Mouse (Mus musculus): ENCODE data around the gene Sdk2. TPM values are rescaled to one million over a fixed set of nuclear protein-coding genes. Genes with fewer than 3 reads are reported as not detected.

Gene Sdk2
- total RNA-seq, 2 experiments from 2014 or later: 3.1 to 6.0 TPM

DNA sequence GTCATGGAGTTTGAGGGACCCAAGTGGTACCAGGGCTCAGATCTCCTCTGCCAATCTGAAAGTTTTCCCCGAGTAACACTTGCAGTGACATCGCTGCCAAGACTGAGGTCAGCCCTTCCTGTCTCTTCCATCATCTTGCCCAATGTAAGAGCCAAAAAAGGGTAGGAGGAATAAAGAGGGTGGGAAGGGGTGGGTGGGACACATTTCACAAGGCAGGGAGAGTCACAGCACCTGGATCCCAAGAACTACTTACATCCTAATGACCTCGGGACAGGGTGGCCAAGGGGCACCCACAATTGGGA, 329.3 kb downstream of the Sdk2 start:
- no peak for DNase-seq

DNA sequence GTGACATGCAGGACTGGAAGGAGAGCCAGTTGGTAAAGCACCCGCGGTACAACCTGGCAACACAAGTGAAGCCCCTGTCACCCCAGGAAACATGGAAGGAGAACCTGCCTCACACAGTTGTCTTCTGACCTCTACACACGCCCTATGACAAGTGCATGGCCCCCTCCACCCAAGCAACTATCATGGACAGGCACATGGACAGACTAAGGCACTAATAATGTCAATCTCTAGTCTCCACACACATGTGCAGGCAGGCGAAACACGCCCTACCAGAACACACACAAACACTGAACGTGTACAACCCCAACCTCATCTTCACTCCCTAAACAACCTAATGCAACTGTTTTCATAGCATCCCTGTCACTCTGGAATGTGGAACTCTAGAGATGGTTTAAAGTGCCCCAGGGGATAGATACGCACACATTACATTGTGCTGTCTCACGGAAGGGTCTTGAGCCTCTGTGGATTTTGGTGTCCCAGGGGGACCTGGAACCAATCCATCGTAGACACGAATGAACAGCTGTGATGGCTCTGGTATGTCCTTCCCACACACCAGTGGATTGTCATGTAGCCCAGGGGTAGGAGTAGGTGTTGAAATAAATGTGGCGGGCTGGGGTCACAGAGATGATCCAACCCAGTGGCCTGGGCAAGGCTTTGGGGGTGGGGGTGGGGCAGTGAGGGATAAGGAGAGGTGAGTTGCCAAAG, 329.8 kb downstream of the Sdk2 start:
- DNase-seq: no peak

GRCm38 (mm10) chr11:113735151-113735550, 331.7 kb downstream of the Sdk2 start:
- DNase-seq: peak in 1 of 2 experiments; percentile 29

- peak; percentile 74 to 78 for DNase-seq
Measured at GRCm38 (mm10) chr11:113733631-113734364, 333.0 kb downstream of the Sdk2 start.

DNA sequence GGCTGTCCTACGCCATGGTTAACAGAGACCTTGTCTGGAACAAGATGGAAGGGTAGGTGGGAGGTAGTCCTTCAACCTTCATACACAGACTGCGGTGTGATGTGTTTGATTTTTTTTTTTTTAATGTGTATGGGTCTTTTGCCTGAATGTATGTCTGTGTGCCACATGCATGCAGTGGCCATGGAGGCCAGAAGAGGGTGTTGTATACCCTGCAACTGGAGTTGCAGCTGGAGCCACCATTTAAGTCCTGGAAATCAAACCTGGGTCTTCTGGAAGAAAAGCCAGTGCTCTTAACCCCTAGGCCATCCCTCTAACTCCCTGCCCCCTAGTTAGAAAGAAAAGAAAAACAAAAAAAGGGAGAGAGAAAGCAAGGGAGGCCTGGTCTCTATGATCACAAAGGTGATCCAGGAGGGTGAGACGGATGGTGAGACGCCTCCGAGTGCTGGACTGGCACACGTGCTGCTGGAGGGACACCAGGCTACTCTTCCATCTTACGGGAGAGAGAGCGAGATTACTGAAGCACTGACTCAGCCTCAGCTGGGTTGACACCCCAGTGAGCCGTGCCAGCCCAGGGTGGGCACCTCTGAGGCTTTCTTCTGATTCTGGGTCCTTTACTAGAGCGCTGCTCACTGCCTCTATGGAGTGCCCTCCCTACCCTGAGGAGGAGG, 334.8 kb downstream of the Sdk2 start:
- DNase-seq: peak; percentile 28 to 52

DNA sequence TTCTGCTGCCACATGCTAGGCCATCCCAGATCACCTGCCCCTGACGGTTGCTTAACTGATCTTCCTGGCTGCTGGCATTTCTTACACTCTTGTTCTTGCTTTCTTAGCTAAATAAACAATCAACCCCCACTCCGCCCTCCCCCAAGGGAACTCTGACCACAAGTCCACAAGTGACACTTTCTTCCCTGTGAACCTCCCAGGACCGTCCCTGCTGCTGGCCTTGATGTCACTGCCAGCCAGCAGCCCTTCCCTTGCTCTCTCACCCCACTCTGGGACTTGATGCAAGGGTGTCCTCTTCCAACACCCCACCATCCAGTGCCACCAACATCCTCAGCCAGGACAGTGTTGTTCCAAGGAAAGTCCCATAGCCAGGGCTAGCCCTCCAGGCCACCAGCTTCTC, 336.0 kb downstream of the Sdk2 start:
- DNase-seq: peak in 1 of 2 experiments; percentile 31

DNA sequence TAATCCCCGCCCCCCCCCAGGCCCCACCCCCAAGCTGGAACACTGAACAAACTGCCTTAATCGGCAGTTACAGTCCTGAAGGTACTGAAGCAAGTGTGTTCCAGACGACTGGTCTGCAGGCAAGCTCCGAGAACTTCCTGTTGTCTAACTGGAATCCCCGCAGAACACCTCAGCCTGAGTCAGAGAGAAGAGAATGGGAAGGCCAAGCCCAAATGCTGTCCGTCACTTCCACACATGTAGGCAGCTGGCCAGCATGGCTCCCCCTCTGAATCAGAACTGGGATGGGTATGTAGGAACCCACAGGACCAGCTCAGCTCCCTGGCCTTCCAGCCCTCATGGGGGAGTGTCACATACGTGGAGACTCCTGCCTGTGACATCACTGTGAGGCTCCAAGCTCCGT, 336.9 kb downstream of the Sdk2 start:
- DNase-seq: peak; percentile 84 to 85

DNA sequence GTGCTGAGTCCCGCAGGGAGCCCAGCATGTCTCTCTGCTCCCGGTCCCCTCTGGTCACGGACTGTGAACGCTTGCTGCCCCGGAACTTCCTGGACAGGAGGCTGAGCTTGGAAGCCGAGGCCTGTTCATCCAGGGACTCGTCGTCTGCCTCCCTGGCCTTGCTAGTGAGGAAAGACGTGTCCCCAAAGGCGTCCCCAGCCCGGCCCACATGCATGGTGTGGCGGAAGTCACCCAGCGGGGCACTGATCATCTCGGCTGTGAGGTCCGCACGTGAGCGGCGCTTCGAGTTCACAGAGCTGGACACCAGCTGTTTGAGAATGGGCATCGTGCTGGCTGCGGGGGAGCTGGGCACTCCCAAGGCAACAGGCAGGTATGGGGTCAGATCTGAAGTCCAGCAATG, 337.6 kb downstream of the Sdk2 start:
- DNase-seq: peak in 1 of 2 experiments; percentile 11

DNA sequence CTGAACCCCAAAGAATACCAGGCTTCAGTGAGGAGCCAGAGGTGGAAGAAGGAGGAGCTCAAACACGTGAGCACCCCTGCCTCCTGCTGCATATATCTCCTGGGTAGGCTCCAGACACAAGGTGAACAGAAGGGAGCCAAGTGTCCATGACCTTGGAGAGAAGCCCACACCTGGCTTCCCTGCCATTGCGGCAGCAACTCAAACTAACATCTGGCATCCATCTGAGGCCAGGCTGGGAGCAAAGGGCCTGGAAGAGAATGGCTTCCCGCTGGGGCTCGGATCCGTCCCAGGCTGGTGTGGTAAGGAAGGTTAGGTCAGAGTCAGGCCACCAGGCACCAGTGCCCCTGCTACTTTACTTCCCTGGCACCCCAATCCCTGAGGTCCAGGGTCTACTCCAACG, 338.9 kb downstream of the Sdk2 start:
- DNase-seq: no peak

DNA sequence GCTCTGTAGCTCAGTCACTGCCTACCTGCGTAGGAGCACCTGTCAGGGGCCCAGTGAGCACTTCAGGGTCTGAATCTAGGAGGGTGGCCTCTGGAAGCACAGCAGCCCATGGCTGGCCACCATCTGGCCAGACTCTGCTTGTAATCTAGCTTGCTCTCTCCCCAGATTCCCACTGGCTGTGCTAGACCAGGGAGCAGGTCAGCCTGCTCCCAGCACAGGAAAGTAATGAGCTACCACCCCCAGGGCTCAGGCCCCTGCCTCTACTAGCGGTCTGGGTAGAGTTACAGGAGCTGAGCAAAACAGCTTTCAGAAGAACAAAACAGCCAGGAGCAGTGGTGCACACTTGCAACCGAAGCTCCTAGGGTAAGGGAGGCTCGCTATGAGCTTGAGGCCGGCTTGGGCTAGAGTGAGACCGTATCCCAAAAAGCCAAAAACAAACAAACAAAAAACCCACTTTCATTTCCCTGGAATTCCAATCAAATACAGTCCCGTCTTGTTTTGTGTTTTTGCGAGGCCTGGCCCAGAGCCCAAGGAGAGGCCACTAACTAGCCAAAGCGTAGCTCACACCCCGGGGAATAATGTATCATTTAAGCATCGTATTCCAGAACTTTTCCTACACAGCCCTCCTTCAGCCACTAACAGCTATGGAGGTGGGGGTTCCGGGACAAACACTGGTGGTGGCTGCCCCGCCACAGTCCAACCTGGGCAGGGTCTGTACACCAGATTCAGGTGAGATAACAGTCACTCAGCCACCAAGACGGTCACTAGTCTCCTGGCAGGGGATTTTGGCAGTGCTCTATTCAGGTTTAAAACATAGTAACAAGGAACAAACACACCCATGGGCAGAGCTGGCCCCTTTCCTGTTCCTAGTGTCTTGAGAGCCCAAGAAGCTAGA, 339.6 kb downstream of the Sdk2 start:
- DNase-seq: no peak

Data from adrenal gland, postnatal 36 days (tissue).